Mouse (Mus musculus) midbrain, postnatal 0 days (tissue): ENCODE measurements around the gene Ccdc71l. TPM values are rescaled to one million over a fixed set of nuclear protein-coding genes. Genes with fewer than 3 reads are reported as not detected.
A peak's percentile ranks its signal among the peaks of the same experiment; 100 is the strongest.

ENCODE experiments used
- ATAC-seq: fragments of 200-750 bp; cut with Nextera tagmentation; 2 replicates; pipeline ENCODE4 v1.8.0; 2017; ENCODE audit warnings: moderate number of reproducible peaks, mild to moderate bottlenecking, moderate TSS enrichment, moderate library complexity; ENCODE audit not compliant: low FRiP score
- DNase-seq: peaks from one replicate; pipeline ENCODE4 v3.0.0-alpha.2; 2015; ENCODE audit warnings: low spot score
- H3K27ac ChIP-seq: fragments of 300-500 bp; sonication (generic); 2 replicates; pipeline ENCODE4 v1.5.1; 2014; ENCODE audit warnings: low read depth, mild to moderate bottlenecking, low read length, mixed read lengths
- H3K27me3 ChIP-seq: fragments of 300-500 bp; sonication (generic); 2 replicates; pipeline ENCODE4 v1.6.1; 2014; ENCODE audit warnings: low read length, control low read depth, mixed read lengths; ENCODE audit not compliant: insufficient read depth
- H3K36me3 ChIP-seq: fragments of 300-500 bp; sonication (generic); 2 replicates; pipeline ENCODE4 v1.6.1; 2014; ENCODE audit warnings: low read length, control low read depth, mixed read lengths; ENCODE audit not compliant: insufficient read depth
- H3K4me1 ChIP-seq: fragments of 300-500 bp; sonication (generic); 2 replicates; pipeline ENCODE4 v1.6.1; 2014; ENCODE audit warnings: mild to moderate bottlenecking, control low read depth, antibody characterized with exemption, low read length, mixed read lengths; ENCODE audit not compliant: insufficient read depth
- H3K4me2 ChIP-seq: fragments of 300-500 bp; sonication (generic); 2 replicates; pipeline ENCODE4 v1.6.1; 2014; ENCODE audit warnings: low read depth, mild to moderate bottlenecking, low read length, mixed read lengths; ENCODE audit not compliant: poor library complexity, severe bottlenecking
- H3K4me3 ChIP-seq: fragments of 300-500 bp; sonication (generic); 2 replicates; pipeline ENCODE4 v1.5.1; 2014; ENCODE audit warnings: low read depth, mild to moderate bottlenecking, low read length, moderate library complexity
- H3K9ac ChIP-seq: fragments of 300-500 bp; sonication (generic); replicated peaks from 2 replicates; pipeline ENCODE4 v1.6.1; 2014; ENCODE audit warnings: mild to moderate bottlenecking, low read length, moderate library complexity, mixed read lengths; ENCODE audit not compliant: poor library complexity, severe bottlenecking
- H3K9me3 ChIP-seq: fragments of 300-500 bp; sonication (generic); 2 replicates; pipeline ENCODE4 v1.6.1; 2016; ENCODE audit warnings: low read length, control low read depth
- CTCF ChIP-seq: IDR thresholded peaks from 2 replicates; pipeline ENCODE4 v1.5.1; 2016; ENCODE audit warnings: antibody characterized with exemption, mild to moderate bottlenecking
- WGBS: fragments of 180-500 bp; shearing (Covaris S2); extraction: QIAGEN DNeasy Blood & Tissue Kit; methylation state at CpG from one replicate; pipeline ENCODE4 v1.1.7; 2014; 5-methylcytosine and 5-hydroxymethylcytosine counted together
- polyA plus RNA-seq: library from polyadenylated mRNA; unstranded; fragments of >200 nt; fragmentation: Nextera tagmentation; extraction: Ambion mirVana; gene quantifications from 2 replicates; pipeline ENCODE4 v1.2.1, GENCODE M21; 2015
- total RNA-seq: library from RNA; depleted of rRNA; stranded (reverse); fragments of >200 nt; gene quantifications from 2 replicates; pipeline ENCODE4 v1.2.3, GENCODE M21; 2014

Gene Ccdc71l
- total and polyA plus RNA-seq, 2 experiments from 2014 or later, result 3.6 to 22.6 TPM

DNA sequence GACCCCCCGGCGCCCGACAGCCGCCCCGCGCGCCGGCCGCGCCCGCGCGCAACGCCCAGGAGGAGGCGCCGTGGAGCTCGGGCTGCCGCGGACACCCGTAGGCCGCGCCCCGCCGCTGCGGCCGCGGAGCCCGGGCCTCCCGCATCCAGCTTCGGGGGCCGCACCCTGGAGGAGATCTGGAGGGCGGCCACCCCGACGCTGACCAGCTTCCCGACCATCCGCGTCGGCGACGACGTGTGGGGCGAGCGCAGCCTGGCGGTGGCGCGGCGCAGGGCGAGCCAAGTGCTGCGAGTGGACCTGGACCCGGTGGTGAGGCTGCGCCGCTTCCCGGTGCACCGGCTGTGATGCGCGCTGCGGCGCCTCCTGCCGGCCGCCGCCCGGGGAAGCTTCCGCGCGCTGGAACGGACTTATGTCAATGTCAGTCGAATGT is 807 bp downstream of the Ccdc71l start:
- no peaks in the 10 kb centered on the region for H3K36me3 ChIP-seq
- H3K27me3 ChIP-seq, result no peaks in the 10 kb centered on the region
- DNase-seq (peak; percentile 82), ATAC-seq (peak; percentile 90)
- peak overlapping the region; percentile 93 for H3K9ac ChIP-seq
- under 1% methylated on average over 52 of the region's 67 CpGs for WGBS
- H3K4me2 ChIP-seq, result peak overlapping the region; percentile 73
- peak overlapping the region; percentile 96 for H3K27ac ChIP-seq
- peaks cover 5% of the 10 kb centered on the region for H3K4me1 ChIP-seq
- peak overlapping the region; percentile 86 for H3K4me3 ChIP-seq
- peak; percentile 75 for TF ChIP-seq CTCF
- H3K9me3 ChIP-seq, result no peaks in the 10 kb centered on the region

DNA sequence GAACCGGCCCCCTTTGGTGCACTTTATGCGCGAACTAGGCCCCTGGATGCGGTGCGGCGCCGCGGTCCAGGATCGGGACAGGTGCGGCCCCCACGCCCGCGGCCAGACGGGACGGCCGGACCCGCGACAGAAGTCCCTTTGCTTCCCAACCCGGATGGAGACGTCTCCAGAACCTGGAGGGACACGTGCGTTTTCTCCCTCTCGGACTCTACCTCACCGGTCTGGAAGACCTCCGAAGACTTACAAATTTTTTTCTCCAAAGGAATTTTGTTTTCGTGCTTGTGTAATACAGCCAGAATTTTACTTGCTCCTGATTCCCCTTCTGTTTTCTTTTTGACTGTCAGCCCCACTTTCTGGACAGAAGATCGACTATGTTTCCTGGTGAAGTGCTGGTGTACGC is 1.2 kb downstream of the Ccdc71l start:
- peak overlapping the region; percentile 86 for H3K4me3 ChIP-seq
- no peak for ATAC-seq

DNA sequence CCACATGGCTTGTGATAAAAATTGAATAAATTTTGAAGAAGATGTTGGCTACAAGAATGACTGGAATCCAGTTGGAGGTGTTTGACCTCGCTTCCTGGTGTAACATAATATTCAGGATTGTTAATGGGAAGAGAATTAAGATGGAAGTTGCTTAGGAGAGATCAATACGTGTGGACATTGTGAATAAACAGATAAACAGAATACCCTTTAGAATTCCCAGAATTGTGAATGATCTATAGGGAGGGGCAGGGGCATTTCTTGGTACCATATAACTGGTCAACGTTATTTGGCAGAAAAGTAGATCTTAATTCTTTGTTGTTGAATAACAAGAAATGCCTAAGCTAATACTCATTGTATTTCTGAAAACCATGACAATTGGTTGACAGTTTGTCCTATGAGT is 2.0 kb downstream of the Ccdc71l start:
- Histone ChIP-seq H3K4me3 (peak overlapping the region; percentile 86), H3K27ac (no peak overlapping the region), H3K9me3 (no peaks in the 10 kb centered on the region), H3K36me3 (no peaks in the 10 kb centered on the region), H3K9ac (no peak overlapping the region), H3K4me1 (peaks cover 5% of the 10 kb centered on the region), H3K27me3 (no peaks in the 10 kb centered on the region), H3K4me2 (peak overlapping the region; percentile 73)
- TF ChIP-seq CTCF, result no peak
- ATAC-seq (no peak), DNase-seq (no peak)
- 50% methylated on average over 3 of the region's 3 CpGs for WGBS

More for the DNA sequence above, 1.2 kb downstream of the Ccdc71l start:
- Histone ChIP-seq H3K27me3 (no peaks in the 10 kb centered on the region), H3K9ac (peak overlapping the region; percentile 93), H3K4me1 (peaks cover 5% of the 10 kb centered on the region), H3K27ac (peak overlapping the region; percentile 96), H3K4me2 (peak overlapping the region; percentile 73), H3K36me3 (no peaks in the 10 kb centered on the region), H3K9me3 (no peaks in the 10 kb centered on the region)
- no peak for TF ChIP-seq CTCF
- no peak for DNase-seq
- WGBS, result 2% methylated on average over 28 of the region's 28 CpGs

DNA sequence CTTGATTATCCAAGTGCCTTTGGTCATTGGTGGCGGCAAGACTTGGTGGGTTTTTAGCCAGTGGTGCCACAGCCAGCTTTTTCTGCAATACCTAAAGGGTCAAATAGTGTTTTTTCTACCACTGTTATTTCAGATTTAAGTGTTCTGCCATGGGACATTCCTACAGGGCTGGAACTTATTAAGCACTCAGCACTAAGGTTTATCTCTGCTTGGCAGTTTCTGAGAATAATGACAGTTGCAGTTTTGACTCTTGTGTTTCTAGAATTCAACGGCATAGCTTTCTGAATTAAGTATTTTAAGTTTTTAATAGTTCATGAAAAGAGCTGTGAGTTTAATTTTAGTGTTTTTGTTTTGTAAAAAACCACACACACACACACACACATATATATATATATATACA is 2.5 kb downstream of the Ccdc71l start:
- Histone ChIP-seq H3K9me3 (no peaks in the 10 kb centered on the region), H3K9ac (no peak overlapping the region), H3K27ac (no peak overlapping the region), H3K4me2 (peak overlapping the region; percentile 73), H3K27me3 (no peaks in the 10 kb centered on the region), H3K36me3 (no peaks in the 10 kb centered on the region), H3K4me3 (peak overlapping the region; percentile 86), H3K4me1 (peaks cover 5% of the 10 kb centered on the region)
- no peak for TF ChIP-seq CTCF
- 81% methylated on average over 2 of the region's 2 CpGs for WGBS
- ATAC-seq (no peak), DNase-seq (no peak)

DNA sequence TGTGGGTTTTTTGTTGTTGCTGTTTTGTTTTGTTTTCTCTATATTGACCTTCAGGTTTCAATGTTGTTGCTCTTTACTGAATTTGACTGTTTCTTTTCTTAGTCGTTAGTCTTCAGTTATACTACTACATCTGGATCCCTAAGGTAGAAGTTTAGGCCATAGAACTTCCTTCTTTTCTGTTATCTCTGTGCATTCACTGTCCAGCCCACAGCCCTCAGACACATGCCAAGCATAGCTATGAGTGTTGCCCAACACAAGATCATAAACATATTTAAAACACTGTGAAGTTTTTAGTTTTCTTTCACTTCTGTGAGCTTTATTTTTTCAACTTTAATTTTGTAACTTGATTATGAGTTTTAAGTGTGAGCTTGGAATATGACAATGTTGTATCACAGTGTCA is 41.0 kb downstream of the Ccdc71l start:
- no peaks in the 10 kb centered on the region for H3K36me3 ChIP-seq
- ATAC-seq, result no peak
- 88% methylated on average over 1 of the region's 1 CpGs for WGBS
- no peak overlapping the region for H3K9ac ChIP-seq
- no peak overlapping the region for H3K4me3 ChIP-seq
- H3K4me1 ChIP-seq, result no peaks in the 10 kb centered on the region
- H3K4me2 ChIP-seq, result no peak overlapping the region
- no peaks in the 10 kb centered on the region for H3K27me3 ChIP-seq
- no peak for TF ChIP-seq CTCF
- DNase-seq, result no peak
- 0 out of 2 replicates have a peak, but pooled peaks cover 3% of the 10 kb centered on the region for H3K9me3 ChIP-seq
- H3K27ac ChIP-seq, result no peak overlapping the region

DNA sequence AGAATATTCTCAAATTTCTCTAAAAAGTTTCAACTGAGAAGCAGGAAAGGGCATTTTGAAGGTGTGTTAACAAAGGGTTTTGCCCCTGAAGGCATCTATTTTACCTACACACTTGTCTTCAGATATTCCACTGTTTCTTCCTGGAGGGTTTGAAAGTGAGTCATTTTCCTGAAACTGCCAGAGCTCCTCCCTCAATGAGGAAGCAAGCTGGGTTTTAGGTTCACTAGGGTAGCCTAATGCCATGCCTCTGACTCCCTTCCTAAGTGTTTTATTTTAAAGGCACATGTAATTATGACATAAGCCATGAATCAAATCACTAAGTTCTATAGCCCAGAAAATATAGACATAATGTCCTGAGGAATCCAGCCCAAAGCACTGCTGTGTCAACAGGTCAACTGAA is 49.3 kb downstream of the Ccdc71l start:
- H3K4me2 ChIP-seq, result no peak overlapping the region
- H3K4me1 ChIP-seq, result no peaks in the 10 kb centered on the region
- no peak for TF ChIP-seq CTCF
- no peak overlapping the region for H3K27ac ChIP-seq
- H3K4me3 ChIP-seq, result no peak overlapping the region
- DNase-seq, result no peak
- no peaks in the 10 kb centered on the region for H3K27me3 ChIP-seq
- H3K9ac ChIP-seq, result no peak overlapping the region
- no peak for ATAC-seq
- H3K9me3 ChIP-seq, result 0 out of 2 replicates have a peak, but pooled peaks cover 3% of the 10 kb centered on the region
- no peaks in the 10 kb centered on the region for H3K36me3 ChIP-seq
